Mouse (Mus musculus): ENCODE data around the gene Copz1.

DNA sequence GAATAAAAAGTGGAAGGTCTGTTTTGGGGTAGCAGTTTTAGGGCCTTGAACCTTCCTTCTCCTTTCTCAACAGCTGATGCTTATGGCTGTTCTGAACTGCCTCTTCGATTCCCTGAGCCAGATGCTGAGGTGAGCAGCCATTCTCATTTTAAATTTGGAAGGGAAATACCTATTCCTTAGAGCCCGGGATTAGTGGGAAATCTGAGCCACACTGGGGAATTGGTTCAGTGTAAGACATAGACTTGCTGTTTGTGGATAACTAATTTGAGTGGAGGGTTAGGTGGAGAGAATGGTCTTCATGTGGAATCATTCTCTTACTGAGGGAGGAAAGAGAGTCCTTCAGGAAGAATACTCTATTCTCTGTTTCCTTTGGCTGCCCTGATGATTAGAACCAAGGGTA is 22.1 kb downstream of the Copz1 start:
- TF ChIP-seq CTCF (IDR thresholded peaks at IDR 0.05; ENCODE audit: low read depth) (no peak), EP300 (IDR thresholded peaks at IDR 0.05; ENCODE audit: low read depth) (no peak)

Measured in heart, postnatal 0 days (tissue).